Mouse (Mus musculus): ENCODE data around the gene Ceacam9.
A peak's percentile ranks its signal among the peaks of the same experiment; 100 is the strongest.

Gene Ceacam9

GRCm38 (mm10) chr7:16745373-16745772 is 23.6 kb downstream of the Ceacam9 start:
- DNase-seq: no peak

GRCm38 (mm10) chr7:16746093-16746492 is 24.4 kb downstream of the Ceacam9 start:
- peak; percentile 80 for DNase-seq

- no peak for DNase-seq
These were observed 25.9 kb downstream of the Ceacam9 start for GRCm38 (mm10) chr7:16747656-16748055.

GRCm38 (mm10) chr7:16752016-16752415 is 30.3 kb downstream of the Ceacam9 start:
- no peak for DNase-seq

GRCm38 (mm10) chr7:16755362-16756017 is 33.8 kb downstream of the Ceacam9 start:
- no peak for DNase-seq

GRCm38 (mm10) chr7:16758872-16759574 is 37.3 kb downstream of the Ceacam9 start:
- peak; percentile 82 for DNase-seq

GRCm38 (mm10) chr7:16760292-16760691 is 38.6 kb downstream of the Ceacam9 start:
- DNase-seq: no peak

GRCm38 (mm10) chr7:16761005-16761481 is 39.3 kb downstream of the Ceacam9 start:
- no peak for DNase-seq

GRCm38 (mm10) chr7:16761630-16762029 is 39.9 kb downstream of the Ceacam9 start:
- no peak for DNase-seq

GRCm38 (mm10) chr7:16763463-16764218 is 41.9 kb downstream of the Ceacam9 start:
- DNase-seq: no peak

- no peak for DNase-seq
These were observed 44.7 kb downstream of the Ceacam9 start for GRCm38 (mm10) chr7:16766443-16766842.

Measured in retina, postnatal 1 day (tissue).